Mouse (Mus musculus): Measurements from ENCODE around the gene Nnmt. TPM values are rescaled to one million over a fixed set of nuclear protein-coding genes. Genes with fewer than 3 reads are reported as not detected.

Nnmt gene
- 0.56 TPM in 1 of 2 replicates, not detected in the other for polyA plus RNA-seq (2012; ENCODE audit: low replicate concordance)

DNA sequence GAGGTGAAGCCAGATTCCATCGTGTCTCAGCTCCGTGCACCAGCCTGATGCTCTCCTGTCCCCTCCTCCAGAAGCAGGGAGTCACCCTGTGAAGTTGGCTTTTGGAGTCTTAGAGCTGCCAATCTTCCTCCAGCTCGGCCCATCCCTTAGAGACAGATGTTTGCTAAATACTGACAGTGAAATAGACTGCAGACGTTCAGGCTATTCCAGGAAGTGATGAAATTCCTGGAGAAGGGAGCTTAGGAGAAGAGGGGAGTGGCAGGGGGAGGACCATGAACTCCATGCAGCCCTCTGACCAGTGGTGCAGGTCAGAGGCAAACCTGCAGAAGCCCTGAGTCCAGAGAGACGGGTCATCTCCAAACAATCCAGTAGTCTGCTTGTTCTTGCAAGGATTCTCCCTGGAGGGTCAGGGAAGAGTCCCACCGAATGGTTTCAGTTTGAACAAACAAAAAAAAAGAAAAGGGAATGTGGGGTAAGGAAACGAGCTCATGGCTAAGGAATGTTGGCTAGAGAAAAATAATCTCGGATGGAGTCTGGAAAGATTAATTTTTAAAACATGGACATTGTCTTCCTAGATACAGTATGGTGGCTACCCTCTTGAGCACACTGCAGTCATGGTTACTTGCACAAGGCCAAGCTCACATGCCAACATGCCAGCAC is at the start of gene Nnmt:
Nnmt (minus strand) TSS at position 215 of the 660 bp plus-strand sequence.

Other genes with a start within 250 kb of the Nnmt start
- 80.9 and 154 TPM in 2 replicates for gene Rexo2, start 124.5 kb downstream of the Nnmt start, polyA plus RNA-seq (2012; ENCODE audit: low replicate concordance)
- gene Rbm7, start 109.9 kb downstream of the Nnmt start, polyA plus RNA-seq (2012; ENCODE audit: low replicate concordance) = 14.5 and 21.0 TPM in 2 replicates
- 14.4 and 52.8 TPM in 2 replicates for gene Gm5617, start 109.7 kb downstream of the Nnmt start, polyA plus RNA-seq (2012; ENCODE audit: low replicate concordance)
- 0.13 and 0.44 TPM in 2 replicates for gene Zbtb16, start 231.1 kb upstream of the Nnmt start, polyA plus RNA-seq (2012; ENCODE audit: low replicate concordance)